10 mouse cellular contexts compared by ENCODE assay signal in genomic region chr12:41033196-41033595, GRCm38 (mm10). TPM values are rescaled to one million over a fixed set of nuclear protein-coding genes. Genes with fewer than 3 reads are reported as not detected.
DNase-seq lines count a peak whose midpoint lies in the region; ATAC-seq lines count a peak whose summit lies in the region.
"Had no signal": no experiment of that assay in that cellular context is flagged by ENCODE, and none has a peak within 500 bp of the region (broad histone marks: within the 10 kb centered on the region; RNA-seq: fewer than 3 reads in every experiment).

No protein-coding gene starts in this region.

- peak; percentile 35 for DNase-seq in adrenal gland, postnatal 10 days
- DNase-seq in adrenal gland, postnatal 4 days (ENCODE audit: low spot score in 2 of 2), result no peak
- peak; percentile 22 to 56 for DNase-seq in heart, adult 9 months (ENCODE audit: low spot score in 2 of 2)
- no peak for DNase-seq in heart, postnatal 4 days
- peak; percentile 13 for DNase-seq in NIH3T3 (ENCODE audit: low read depth)
- peak; percentile 85 for DNase-seq in cerebellum, adult 9-11 months
- DNase-seq: gastrocnemius, postnatal 36 days; lung, adult 18-20 months had no signal

- ATAC-seq in megakaryocyte-erythroid progenitor cell, adult 5-6 weeks (replicated peaks; ENCODE audit: low FRiP score, low TSS enrichment, poor library complexity, severe bottlenecking), result no peak
- no peak for ATAC-seq in erythroblast, adult 5-6 weeks (replicated peaks; ENCODE audit: low FRiP score, poor library complexity, severe bottlenecking)

RNA-seq across cellular contexts. Expression of gene Immp2l, which starts 9.3 kb away (rescaled TPM):
- total RNA-seq in adrenal gland, postnatal 10 days (2021), result 10 to 100 TPM; 28.8 to 42.1 TPM
- 1 to 10 TPM; 8.6 to 9.8 TPM for total RNA-seq in adrenal gland, postnatal 4 days (2021)
- total RNA-seq in heart, postnatal 4 days (2021), result 1 to 10 TPM; 5.2 to 8.1 TPM
- total RNA-seq in megakaryocyte-erythroid progenitor cell, adult 5-6 weeks (2014; fragmentation: Nextera tagmentation), result 10.1 and 11.4 TPM in 2 replicates
- 1.3 and 5.6 TPM in 2 replicates for total RNA-seq in megakaryocyte-erythroid progenitor cell, adult 5-6 weeks (2017)
- 3.5 TPM in 1 of 2 replicates, not detected in the other for total RNA-seq in erythroblast, adult 5-6 weeks (2015; ENCODE audit: low replicate concordance)
- 1.3 TPM in 1 of 2 replicates, not detected in the other for total RNA-seq in erythroblast, adult 5-6 weeks (2017; ENCODE audit: low replicate concordance)

Comparison
In these comparisons a context has a peak if more than half of its experiments do, and no peak if none do; other contexts are left out.
1. DNase-seq: peak in adrenal gland, postnatal 10 days (single experiment), heart, adult 9 months (2 of 2), NIH3T3 (single experiment) and cerebellum, adult 9-11 months (single experiment); none in adrenal gland, postnatal 4 days (0 of 2) and heart, postnatal 4 days (single experiment).